Mouse (Mus musculus): ENCODE data around the gene Map4k1.

- TF ChIP-seq CTCF (IDR thresholded peaks at IDR 0.05) (no peak), POLR2A (IDR thresholded peaks at IDR 0.05; ENCODE audit: insufficient read depth, low read depth, low read length) (no peak)
Measured at GRCm38 (mm10) chr7:29028761-29029160, 46.9 kb downstream of the Map4k1 start.

Data from heart, adult 2 months (tissue).